Comparison of ENCODE assay signal across 9 mouse cellular contexts in genomic region chr7:17062389-17062788, GRCm38 (mm10). TPM values are rescaled to one million over a fixed set of nuclear protein-coding genes. Genes with fewer than 3 reads are reported as not detected.
DNase-seq lines count a peak whose midpoint lies in the region; ATAC-seq and TF ChIP-seq lines count a peak whose summit lies in the region.
"Had no signal": no experiment of that assay in that cellular context is flagged by ENCODE, and none has a peak within 500 bp of the region (broad histone marks: within the 10 kb centered on the region; RNA-seq: fewer than 3 reads in every experiment).

Gene Hif3a, minus strand, starts transcription at chr7:17062427.

- TF ChIP-seq POLR2A in cerebellum, adult 2 months (IDR thresholded peaks at IDR 0.05; ENCODE audit: borderline replicate concordance, insufficient read depth, low read length), result 0 out of 2 replicates have a peak, but pooled peaks have one; percentile 18
- TF ChIP-seq POLR2A in cortical plate, adult 2 months (IDR thresholded peaks at IDR 0.05; ENCODE audit: extremely low read depth, insufficient read depth, low read length), result 0 out of 2 replicates have a peak, but pooled peaks have one; percentile 34
- no peak for TF ChIP-seq POLR2A in heart, adult 2 months (IDR thresholded peaks at IDR 0.05; ENCODE audit: insufficient read depth, low read depth, low read length)

- peak; percentile 35 to 51 for DNase-seq in cerebellum, adult 2 months
- no peak for DNase-seq in cerebellum, adult 9-11 months
- DNase-seq in heart, adult 2 months, result peak; percentile 46 to 65
- peak; percentile 85 for DNase-seq in neural tube, embryonic 11.5 days (ENCODE audit: low spot score)
- no peak for DNase-seq in thymus, adult 18-20 months

- peak within 1 kb of the TSS; percentile 25 for H3K9ac ChIP-seq in heart, adult 2 months (ENCODE audit: low read depth, low read length)
- H3K9ac ChIP-seq in intestine, postnatal 0 days (ENCODE audit: low read depth, low read length), result peak within 1 kb of the TSS; percentile 69
- no peak within 1 kb of the TSS for H3K9ac ChIP-seq in liver, embryonic 12.5 days
- peak within 1 kb of the TSS; percentile 39 for H3K9ac ChIP-seq in neural tube, embryonic 11.5 days (ENCODE audit: low read length)

- no peak for TF ChIP-seq EP300 in heart, adult 2 months (IDR thresholded peaks at IDR 0.05; ENCODE audit: insufficient read depth, low read depth, low read length)

- H3K36me3 ChIP-seq in heart, adult 2 months (ENCODE audit: control insufficient read depth, insufficient read depth, low read length), result no peaks in the 10 kb centered on the region; the same call in 1 of the 2 replicates
- no peaks in the 10 kb centered on the region for H3K36me3 ChIP-seq in intestine, postnatal 0 days (ENCODE audit: control insufficient read depth, insufficient read depth)
- no peaks in the 10 kb centered on the region for H3K36me3 ChIP-seq in liver, embryonic 12.5 days
- H3K36me3 ChIP-seq in neural tube, embryonic 11.5 days (ENCODE audit: control insufficient read depth, insufficient read depth, low read length), result no peaks in the 10 kb centered on the region

- peaks cover 14% of the 10 kb centered on the region for H3K4me1 ChIP-seq in cerebellum, adult 2 months (ENCODE audit: control insufficient read depth, insufficient read depth, low read length)
- H3K4me1 ChIP-seq in cortical plate, adult 2 months (ENCODE audit: control insufficient read depth, insufficient read depth, low read length), result peaks cover 9% of the 10 kb centered on the region
- peaks cover 28% of the 10 kb centered on the region for H3K4me1 ChIP-seq in heart, adult 2 months (ENCODE audit: control insufficient read depth, insufficient read depth, low read length)
- 0 out of 2 replicates have a peak, but pooled peaks cover 15% of the 10 kb centered on the region for H3K4me1 ChIP-seq in intestine, postnatal 0 days (replicated peaks; ENCODE audit: control insufficient read depth, insufficient read depth, low read length)
- peaks cover 62% of the 10 kb centered on the region for H3K4me1 ChIP-seq in liver, embryonic 12.5 days
- H3K4me1 ChIP-seq in neural tube, embryonic 11.5 days (ENCODE audit: control insufficient read depth, insufficient read depth, low read length), result peaks cover 5% of the 10 kb centered on the region; the same call in 1 of the 2 replicates

- H3K4me3 ChIP-seq in cerebellum, adult 2 months (replicated peaks; ENCODE audit: insufficient read depth, low read depth, low read length), result peak within 1 kb of the TSS; percentile 16
- H3K4me3 ChIP-seq in cortical plate, adult 2 months (ENCODE audit: insufficient read depth, low read length), result peak within 1 kb of the TSS; percentile 35
- H3K4me3 ChIP-seq in heart, adult 2 months, result peak within 1 kb of the TSS; percentile 15; the same call in 1 of the 2 replicates
- H3K4me3 ChIP-seq in intestine, postnatal 0 days (ENCODE audit: low read depth, low read length), result peak within 1 kb of the TSS; percentile 67
- peak within 1 kb of the TSS; percentile 31 for H3K4me3 ChIP-seq in liver, embryonic 12.5 days
- peak within 1 kb of the TSS; percentile 36 for H3K4me3 ChIP-seq in neural tube, embryonic 11.5 days (ENCODE audit: low read depth, low read length)
- H3K4me3 ChIP-seq: myocyte had no signal

- ATAC-seq in intestine, postnatal 0 days, result peak; percentile 35
- no peak for ATAC-seq in liver, embryonic 12.5 days
- peak; percentile 78 for ATAC-seq in neural tube, embryonic 11.5 days (ENCODE audit: insufficient read depth, low FRiP score, low TSS enrichment)

- no peaks in the 10 kb centered on the region for H3K9me3 ChIP-seq in intestine, postnatal 0 days (ENCODE audit: control insufficient read depth)
- H3K9me3 ChIP-seq in liver, embryonic 12.5 days (replicated peaks), result no peaks in the 10 kb centered on the region
- no peaks in the 10 kb centered on the region for H3K9me3 ChIP-seq in neural tube, embryonic 11.5 days (ENCODE audit: control insufficient read depth, low read length)

- no peaks in the 10 kb centered on the region for H3K79me2 ChIP-seq in heart, adult 2 months (replicated peaks; ENCODE audit: control insufficient read depth, insufficient read depth, low read length)

- 6% methylated on average over 15 of the region's 15 CpGs for WGBS in cerebellum, adult 2 months
- 4% methylated on average over 15 of the region's 15 CpGs for WGBS in heart, adult 2 months
- WGBS in intestine, postnatal 0 days, result under 1% methylated on average over 15 of the region's 15 CpGs
- 4% methylated on average over 15 of the region's 15 CpGs for WGBS in liver, embryonic 12.5 days (ENCODE audit: insufficient replicate concordance)
- 1% methylated on average over 15 of the region's 15 CpGs for WGBS in neural tube, embryonic 11.5 days

- peak within 1 kb of the TSS; percentile 28; the same call in 1 of the 2 replicates for H3K27ac ChIP-seq in cerebellum, adult 2 months (ENCODE audit: insufficient read depth, low read length)
- peak within 1 kb of the TSS; percentile 84 for H3K27ac ChIP-seq in cortical plate, adult 2 months (ENCODE audit: insufficient read depth, low read length)
- H3K27ac ChIP-seq in heart, adult 2 months, result peak within 1 kb of the TSS; percentile 86
- H3K27ac ChIP-seq in intestine, postnatal 0 days (ENCODE audit: low read depth, low read length), result peak within 1 kb of the TSS; percentile 99
- no peak within 1 kb of the TSS; the same call in 1 of the 2 replicates for H3K27ac ChIP-seq in liver, embryonic 12.5 days
- no peak within 1 kb of the TSS for H3K27ac ChIP-seq in neural tube, embryonic 11.5 days (ENCODE audit: low read depth, low read length)

- TF ChIP-seq CTCF in cerebellum, adult 2 months (IDR thresholded peaks at IDR 0.05; ENCODE audit: borderline replicate concordance, insufficient read depth, low read depth, low read length), result no peak
- TF ChIP-seq CTCF in cortical plate, adult 2 months (IDR thresholded peaks at IDR 0.05; ENCODE audit: extremely low read depth, insufficient read depth, low read length), result no peak
- TF ChIP-seq CTCF in heart, adult 2 months (IDR thresholded peaks at IDR 0.05), result no peak
- no peak for TF ChIP-seq CTCF in intestine, postnatal 0 days (IDR thresholded peaks at IDR 0.05; ENCODE audit: low read depth)

- H3K27me3 ChIP-seq in cerebellum, adult 2 months (ENCODE audit: control insufficient read depth, insufficient read depth, low read length), result no peaks in the 10 kb centered on the region
- no peaks in the 10 kb centered on the region for H3K27me3 ChIP-seq in heart, adult 2 months (ENCODE audit: control insufficient read depth, insufficient read depth, low read length)
- H3K27me3 ChIP-seq in intestine, postnatal 0 days (replicated peaks; ENCODE audit: control insufficient read depth, insufficient read depth, low read length), result no peaks in the 10 kb centered on the region
- H3K27me3 ChIP-seq in liver, embryonic 12.5 days (replicated peaks), result peaks cover 32% of the 10 kb centered on the region
- H3K27me3 ChIP-seq in neural tube, embryonic 11.5 days (ENCODE audit: control insufficient read depth, insufficient read depth, low read length), result no peaks in the 10 kb centered on the region

- peak within 1 kb of the TSS; percentile 85 for H3K4me2 ChIP-seq in intestine, postnatal 0 days (replicated peaks; ENCODE audit: low read depth)
- peak within 1 kb of the TSS; percentile 53 for H3K4me2 ChIP-seq in liver, embryonic 12.5 days
- peak within 1 kb of the TSS; percentile 60 for H3K4me2 ChIP-seq in neural tube, embryonic 11.5 days (ENCODE audit: low read depth)

- intact Hi-C loops in heart, adult 2 months (cut with DNase I), result no loop called here

RNA-seq across cellular contexts. Expression of gene Hif3a, which starts in this region (rescaled TPM):
- polyA plus RNA-seq in cerebellum, adult 2 months (2012; rRNA removed), result 2.1 and 4.2 TPM in 2 replicates
- polyA plus RNA-seq in cortical plate, adult 2 months (2012; rRNA removed), result 3.3 and 4.0 TPM in 2 replicates
- total RNA-seq in heart, adult 2 months (2021), result 1 to 10 TPM; 1.9 to 3.0 TPM
- 1.6 and 2.5 TPM in 2 replicates for polyA plus RNA-seq in heart, adult 2 months (2012; rRNA removed)
- 15.9 and 18.4 TPM in 2 replicates for polyA plus RNA-seq in intestine, postnatal 0 days (2015; fragmentation: Nextera tagmentation; extraction: Ambion mirVana)
- polyA plus RNA-seq in liver, embryonic 12.5 days (2016; fragmentation: Nextera tagmentation; extraction: Ambion mirVana), result 21.1 and 22.6 TPM in 2 replicates
- 6.9 and 7.6 TPM in 2 replicates for polyA plus RNA-seq in neural tube, embryonic 11.5 days (2014; fragmentation: Nextera tagmentation; extraction: Ambion mirVana)

Comparison
In these comparisons a context has a peak if more than half of its experiments do, and no peak if none do; other contexts are left out.
1. DNase-seq: peak in cerebellum, adult 2 months (2 of 2), heart, adult 2 months (2 of 2) and neural tube, embryonic 11.5 days (single experiment); none in cerebellum, adult 9-11 months (single experiment) and thymus, adult 18-20 months (0 of 2).
2. H3K27ac ChIP-seq: peak in cerebellum, adult 2 months (single experiment), cortical plate, adult 2 months (single experiment), heart, adult 2 months (single experiment) and intestine, postnatal 0 days (single experiment); none in liver, embryonic 12.5 days (single experiment) and neural tube, embryonic 11.5 days (single experiment).
3. H3K4me3 ChIP-seq: peak in every context shown above with its lines; median percentile 67 in intestine, postnatal 0 days; 36 in neural tube, embryonic 11.5 days; 35 in cortical plate, adult 2 months; 31 in liver, embryonic 12.5 days; 16 in cerebellum, adult 2 months; 15 in heart, adult 2 months.
4. Peak in every context shown above with its lines, with median percentiles within 50 percentile points of each other: H3K4me2 ChIP-seq.